In the genomic region with DNA sequence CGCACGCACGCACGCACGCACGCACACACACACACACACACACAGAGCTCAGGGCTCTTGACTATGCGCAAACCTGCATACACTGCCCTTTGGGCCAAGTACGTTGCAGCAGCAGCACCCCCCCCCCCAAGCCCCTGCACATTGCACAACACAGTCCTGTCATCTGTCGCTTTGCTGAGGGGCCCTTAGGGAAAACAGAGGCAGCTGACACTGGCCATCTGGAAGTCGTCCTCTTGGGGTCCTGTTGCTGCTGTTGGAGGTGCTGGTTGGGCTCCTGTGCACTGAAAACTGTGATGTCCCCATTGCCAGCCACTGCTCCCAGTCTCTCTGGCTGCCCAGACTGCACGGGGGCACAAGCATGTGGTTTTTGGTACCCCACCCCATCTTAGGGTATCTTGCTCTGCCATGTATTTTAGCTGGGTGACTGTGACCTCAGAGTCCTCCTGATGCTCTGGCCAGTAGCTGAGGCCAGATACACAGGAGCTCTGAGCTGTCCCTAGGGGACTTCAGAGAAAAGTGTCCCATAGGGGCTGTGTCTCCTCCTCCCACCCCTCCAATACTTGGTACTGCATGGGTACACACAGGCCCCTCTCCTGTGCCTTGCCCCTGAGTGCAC, we compare ENCODE assay signal across 8 mouse cellular contexts. TPM values are rescaled to one million over a fixed set of nuclear protein-coding genes. Genes with fewer than 3 reads are reported as not detected.
A peak's percentile ranks its signal among the peaks of the same experiment; 100 is the strongest.
DNase-seq lines count a peak whose midpoint lies in the region; ATAC-seq and TF ChIP-seq lines count a peak whose summit lies in the region.

No protein-coding gene starts in this region.

- no peak for TF ChIP-seq EP300 in liver, postnatal 0 days (IDR thresholded peaks at IDR 0.05; ENCODE audit: low read depth)

- peak overlapping the region; percentile 64; the same call in 1 of the 2 replicates for H3K9ac ChIP-seq in heart, embryonic 16.5 days (ENCODE audit: low read length)
- no peak overlapping the region for H3K9ac ChIP-seq in liver, postnatal 0 days (replicated peaks)

- H3K36me3 ChIP-seq in heart, embryonic 16.5 days (ENCODE audit: control insufficient read depth, insufficient read depth): no peaks in the 10 kb centered on the region
- H3K36me3 ChIP-seq in liver, postnatal 0 days (replicated peaks; ENCODE audit: insufficient read depth, low read length): no peaks in the 10 kb centered on the region
- H3K36me3 ChIP-seq in thymus, adult 2 months (ENCODE audit: control insufficient read depth, insufficient read depth, low read length): no peaks in the 10 kb centered on the region

- no peak for TF ChIP-seq POLR2A in thymus, adult 2 months (IDR thresholded peaks at IDR 0.05; ENCODE audit: control insufficient read depth, extremely low read depth, insufficient read depth, low read length, poor library complexity)

- WGBS in heart, embryonic 16.5 days: 22% methylated on average over 11 of the region's 11 CpGs
- WGBS in liver, postnatal 0 days (ENCODE audit: insufficient replicate concordance): 34% methylated on average over 5 of the region's 11 CpGs
- 78% methylated on average over 11 of the region's 11 CpGs for WGBS in thymus, adult 2 months

- no peak for TF ChIP-seq CTCF in liver, postnatal 0 days (IDR thresholded peaks at IDR 0.05; ENCODE audit: low read depth)
- TF ChIP-seq CTCF in thymus, adult 2 months (IDR thresholded peaks at IDR 0.05; ENCODE audit: borderline replicate concordance, control insufficient read depth, extremely low read depth, insufficient read depth, low read length, poor library complexity): no peak

- no peak overlapping the region for H3K4me3 ChIP-seq in heart, embryonic 16.5 days (ENCODE audit: low read length)
- H3K4me3 ChIP-seq in liver, postnatal 0 days (ENCODE audit: low read depth, low read length): no peak overlapping the region
- H3K4me3 ChIP-seq in thymus, adult 2 months (ENCODE audit: control insufficient read depth, insufficient read depth, low read length): no peak overlapping the region

- H3K4me2 ChIP-seq in heart, embryonic 16.5 days (ENCODE audit: low read depth, low read length): peak overlapping the region; percentile 60
- peak overlapping the region; percentile 62 for H3K4me2 ChIP-seq in liver, postnatal 0 days (ENCODE audit: low read depth, low read length)

- H3K27me3 ChIP-seq in heart, embryonic 16.5 days (ENCODE audit: control insufficient read depth, insufficient read depth, low read length): no peaks in the 10 kb centered on the region
- H3K27me3 ChIP-seq in liver, postnatal 0 days (ENCODE audit: insufficient read depth, low read length): no peaks in the 10 kb centered on the region
- no peaks in the 10 kb centered on the region for H3K27me3 ChIP-seq in thymus, adult 2 months (ENCODE audit: control insufficient read depth, insufficient read depth, low read length)

- ATAC-seq in heart, embryonic 16.5 days (replicated peaks; ENCODE audit: extremely low read depth, insufficient read depth, low FRiP score): peak; percentile 63
- peak; percentile 73 for ATAC-seq in liver, postnatal 0 days

- peak overlapping the region; percentile 95 for H3K27ac ChIP-seq in heart, embryonic 16.5 days (ENCODE audit: low read length)
- peak overlapping the region; percentile 81 for H3K27ac ChIP-seq in liver, postnatal 0 days (ENCODE audit: low read depth)
- H3K27ac ChIP-seq in thymus, adult 2 months (ENCODE audit: control insufficient read depth, insufficient read depth, low read length): no peak overlapping the region

- H3K9me3 ChIP-seq in heart, embryonic 16.5 days (replicated peaks; ENCODE audit: control insufficient read depth, low read length): no peaks in the 10 kb centered on the region
- H3K9me3 ChIP-seq in liver, postnatal 0 days (ENCODE audit: low read length): no peaks in the 10 kb centered on the region

- DNase-seq in cerebellum, adult 11-12 months: peak; percentile 41
- no peak for DNase-seq in cerebellum, adult 11 months
- DNase-seq in embryo, embryonic 10 days (ENCODE audit: low spot score): peak; percentile 42
- DNase-seq in liver, postnatal 0 days: peak; percentile 66
- DNase-seq in gastrocnemius, adult 8-10 months (ENCODE audit: low spot score in 2 of 2): no peak
- DNase-seq in B cell, adult 2 months: no peak
- DNase-seq in thymus, adult 2 months: no peak

- peaks cover 17% of the 10 kb centered on the region for H3K4me1 ChIP-seq in heart, embryonic 16.5 days (ENCODE audit: control insufficient read depth, insufficient read depth, low read length)
- H3K4me1 ChIP-seq in liver, postnatal 0 days (ENCODE audit: insufficient read depth): peaks cover 30% of the 10 kb centered on the region
- no peaks in the 10 kb centered on the region for H3K4me1 ChIP-seq in thymus, adult 2 months (replicated peaks; ENCODE audit: control insufficient read depth, insufficient read depth, low read length)

RNA-seq across cellular contexts. Expression of gene Gadd45g, which starts 57.0 kb away (rescaled TPM):
- polyA plus RNA-seq in heart, embryonic 16.5 days (2015; fragmentation: Nextera tagmentation; extraction: Ambion mirVana): 43.1 and 52.1 TPM in 2 replicates
- 16.3 and 20.6 TPM in 2 replicates for polyA plus RNA-seq in liver, postnatal 0 days (2015; fragmentation: Nextera tagmentation; extraction: Ambion mirVana)
- total RNA-seq in gastrocnemius, adult 8-10 months (2022): 10 to 100 TPM; 18.1 to 74.5 (median 34.4) TPM
- 15.0 and 16.2 TPM in 2 replicates for polyA plus RNA-seq in thymus, adult 2 months (2012; rRNA removed)

Comparison
In these comparisons a context has a peak if more than half of its experiments do, and no peak if none do; other contexts are left out.
1. DNase-seq: peak in cerebellum, adult 11-12 months (single experiment), embryo, embryonic 10 days (single experiment) and liver, postnatal 0 days (single experiment); none in cerebellum, adult 11 months (single experiment), gastrocnemius, adult 8-10 months (0 of 2), B cell, adult 2 months (0 of 2) and thymus, adult 2 months (single experiment).